Mouse (Mus musculus): ENCODE measurements around the gene Mpnd.

Mpnd gene

GRCm38 (mm10) chr17:56005415-56006061 lies at the start of gene Mpnd, which contains the start of gene Stap2:
Gene Mpnd, plus strand, starts transcription at chr17:56005711.
Gene Stap2, minus strand, starts transcription at chr17:56005584.
- in situ Hi-C loops (cut with MboI) = no loop called here

DNA sequence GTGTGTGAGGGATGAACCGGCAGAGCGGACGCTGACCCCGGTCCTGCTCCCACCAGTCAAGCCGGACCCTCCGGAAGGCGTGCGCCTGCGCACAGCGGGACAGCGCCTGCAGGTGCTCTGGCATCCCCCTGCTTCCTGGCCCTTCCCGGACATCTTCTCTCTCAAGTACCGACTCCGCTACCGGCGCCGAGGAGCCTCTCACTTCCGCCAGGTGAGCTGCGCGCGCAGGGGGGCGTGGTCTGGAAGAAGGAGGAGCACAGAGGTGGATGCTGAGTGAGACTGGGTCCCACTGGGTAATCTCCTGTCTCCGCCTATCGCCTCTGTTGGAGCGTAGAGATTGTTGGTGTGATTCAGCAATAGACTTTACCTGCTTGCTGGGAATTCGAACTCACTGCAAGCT lies 49.4 kb upstream of the Mpnd start:
- in situ Hi-C loops (cut with MboI) = loop anchor here (25.0 kb wide), 1 partner anchor 244 kb away; the partner anchor contains the start of gene Pot1b

GRCm38 (mm10) chr17:55956591-55956990 lies 48.9 kb upstream of the Mpnd start:
- in situ Hi-C loops (cut with MboI) = loop anchor here (25.0 kb wide), 1 partner anchor 244 kb away; the partner anchor contains the start of gene Pot1b

GRCm38 (mm10) chr17:55957168-55957567 lies 48.3 kb upstream of the Mpnd start:
- in situ Hi-C loops (cut with MboI) = loop anchor here (25.0 kb wide), 1 partner anchor 245 kb away; the partner anchor contains the start of gene Pot1b

DNA sequence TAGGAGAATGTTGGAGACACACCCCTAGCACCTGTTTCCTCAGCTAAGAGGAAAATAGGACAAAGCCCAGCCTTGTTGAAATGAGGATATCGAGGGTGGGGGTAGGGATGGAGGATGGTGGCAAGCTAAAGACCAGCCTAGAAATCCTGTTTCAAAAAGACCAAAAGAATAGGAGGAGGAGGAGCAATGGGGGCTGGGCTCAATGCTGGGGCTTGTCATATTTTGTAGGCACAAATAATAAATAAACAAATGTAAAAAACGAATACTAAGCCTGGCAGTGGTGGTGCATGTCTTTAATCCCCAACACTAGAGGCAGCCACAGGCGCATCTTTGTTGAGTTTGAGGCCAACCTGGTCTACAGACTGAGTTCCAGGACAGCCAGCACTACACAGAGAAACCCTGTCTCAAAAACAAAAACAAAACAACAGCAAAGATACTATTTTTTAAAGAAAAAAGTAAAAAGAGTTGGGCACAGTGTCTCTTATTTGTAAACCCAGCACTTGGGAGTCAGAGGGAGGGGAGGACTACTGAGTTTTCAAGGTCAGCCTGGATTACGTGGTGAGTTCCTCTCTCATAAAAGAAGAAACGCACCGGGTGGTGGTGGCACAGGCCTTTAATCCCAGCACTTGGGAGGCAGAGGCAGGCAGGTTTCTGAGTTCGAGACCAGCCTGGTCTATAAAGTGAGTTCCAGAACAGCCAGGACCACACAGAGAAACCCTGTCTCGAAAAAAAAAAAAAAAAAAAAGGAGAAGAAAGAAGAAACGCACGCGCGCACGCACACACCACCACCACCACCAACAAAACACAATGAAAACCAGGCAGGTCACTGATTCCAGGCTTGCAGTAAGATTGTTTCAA lies 47.6 kb upstream of the Mpnd start:
- in situ Hi-C loops (cut with MboI) = loop anchor here (25.0 kb wide), 1 partner anchor 246 kb away; the partner anchor contains the start of gene Pot1b

DNA sequence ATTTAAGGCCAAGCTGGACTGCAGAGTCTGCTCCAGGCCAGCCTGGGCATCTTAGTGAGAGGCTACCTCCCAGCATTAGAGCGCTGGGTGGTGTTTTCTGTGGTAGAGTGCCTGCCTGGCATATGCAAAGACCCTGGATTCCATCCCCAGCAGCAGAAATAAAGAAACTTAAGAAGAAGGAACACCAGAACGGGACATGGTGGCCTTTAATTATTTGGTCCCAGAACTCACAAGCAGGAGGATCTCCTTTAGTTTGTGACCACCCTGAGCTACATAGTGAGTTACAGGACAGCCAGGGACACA lies 47.0 kb upstream of the Mpnd start:
- in situ Hi-C loops (cut with MboI) = loop anchor here (25.0 kb wide), 1 partner anchor 246 kb away; the partner anchor contains the start of gene Pot1b

- in situ Hi-C loops (cut with MboI) = loop anchor here (25.0 kb wide), 1 partner anchor 247 kb away; the partner anchor contains the start of gene Pot1b
Measured at GRCm38 (mm10) chr17:55958918-55959728, 46.4 kb upstream of the Mpnd start, which contains the start of gene Yju2. Gene Yju2, plus strand, starts transcription at chr17:55959099.

DNA sequence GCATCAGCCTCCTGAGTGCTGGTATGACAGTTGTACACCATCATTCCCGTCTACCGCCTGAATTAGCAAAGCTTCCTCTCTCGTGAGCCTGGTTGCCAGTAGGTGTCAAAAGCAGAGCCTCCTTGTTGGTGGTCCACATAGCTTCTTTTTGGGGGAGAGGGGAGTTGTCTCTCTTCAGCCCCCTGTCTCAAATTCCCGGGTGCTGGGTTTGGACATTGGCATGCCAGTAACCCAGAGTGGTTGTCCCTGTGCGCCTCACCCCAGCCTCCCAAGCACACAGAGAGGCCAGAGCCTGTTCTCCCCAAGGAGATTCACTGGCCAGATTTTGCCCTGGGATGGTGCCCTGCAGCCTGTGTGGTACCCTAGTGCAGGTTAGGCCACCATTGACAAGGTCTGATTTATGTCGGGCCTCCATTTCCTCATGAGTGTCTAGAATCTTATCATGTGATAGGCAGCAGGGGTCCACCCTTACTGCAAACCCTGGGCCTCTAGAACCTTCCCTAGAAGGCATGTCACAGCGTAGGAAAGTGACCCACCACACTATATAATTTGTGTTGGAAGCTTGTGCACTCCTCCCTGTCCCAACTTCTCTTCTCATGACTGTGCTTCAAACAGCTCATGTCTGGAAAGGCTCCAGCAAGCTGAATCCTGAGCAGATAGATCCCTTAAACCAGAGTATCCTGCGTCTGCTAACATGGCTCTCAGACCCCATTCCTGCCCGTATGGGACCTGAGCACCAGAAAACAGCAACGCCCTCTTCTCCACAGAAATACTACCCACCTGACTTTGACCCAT lies 45.4 kb upstream of the Mpnd start:
- in situ Hi-C loops (cut with MboI) = loop anchor here (25.0 kb wide), 1 partner anchor 248 kb away; the partner anchor contains the start of gene Pot1b

DNA sequence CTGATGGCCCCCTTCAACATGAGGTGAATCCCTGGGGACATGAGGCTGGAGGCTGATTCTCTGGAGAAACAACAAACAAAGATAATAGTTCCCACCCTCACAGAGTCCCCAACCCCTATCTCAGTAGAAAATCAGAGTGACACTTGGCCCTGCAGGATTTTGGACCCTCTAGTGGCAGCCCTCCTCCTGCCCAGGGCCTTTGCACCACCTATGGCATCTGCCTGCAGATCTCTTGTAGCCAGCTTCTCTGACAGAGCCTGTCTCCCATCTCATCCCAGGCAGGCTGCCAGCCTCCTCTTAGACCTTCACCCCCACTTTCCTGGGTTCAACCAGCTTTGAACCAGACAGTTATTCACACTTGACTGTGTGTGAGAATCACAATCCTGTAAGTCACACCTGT lies 44.7 kb upstream of the Mpnd start:
- in situ Hi-C loops (cut with MboI) = loop anchor here (25.0 kb wide), 1 partner anchor 248 kb away; the partner anchor contains the start of gene Pot1b

GRCm38 (mm10) chr17:55961631-55962030 lies 43.9 kb upstream of the Mpnd start:
- in situ Hi-C loops (cut with MboI) = loop anchor here (25.0 kb wide), 1 partner anchor 249 kb away; the partner anchor contains the start of gene Pot1b

DNA sequence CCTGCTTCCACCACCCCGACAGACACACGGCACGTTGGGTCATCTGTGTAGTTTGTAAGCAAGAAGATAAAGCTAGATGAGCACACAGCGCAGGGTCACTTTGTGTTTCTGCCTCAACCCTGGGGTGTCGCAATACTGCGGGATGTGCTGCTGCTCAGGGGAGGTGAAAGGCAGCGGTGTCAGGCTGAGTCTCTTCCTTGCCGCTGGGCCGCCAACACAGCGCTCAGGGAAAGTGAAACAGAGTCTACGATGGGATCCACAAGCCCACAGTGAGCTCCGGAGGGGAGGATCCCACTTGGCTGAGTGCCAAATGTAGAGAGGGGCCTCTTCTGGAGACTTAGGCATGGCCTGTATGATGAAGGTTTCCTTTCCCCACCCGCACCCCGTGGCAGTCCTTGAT lies 42.3 kb upstream of the Mpnd start:
- in situ Hi-C loops (cut with MboI) = loop anchor here (25.0 kb wide), 1 partner anchor 251 kb away; the partner anchor contains the start of gene Pot1b

DNA sequence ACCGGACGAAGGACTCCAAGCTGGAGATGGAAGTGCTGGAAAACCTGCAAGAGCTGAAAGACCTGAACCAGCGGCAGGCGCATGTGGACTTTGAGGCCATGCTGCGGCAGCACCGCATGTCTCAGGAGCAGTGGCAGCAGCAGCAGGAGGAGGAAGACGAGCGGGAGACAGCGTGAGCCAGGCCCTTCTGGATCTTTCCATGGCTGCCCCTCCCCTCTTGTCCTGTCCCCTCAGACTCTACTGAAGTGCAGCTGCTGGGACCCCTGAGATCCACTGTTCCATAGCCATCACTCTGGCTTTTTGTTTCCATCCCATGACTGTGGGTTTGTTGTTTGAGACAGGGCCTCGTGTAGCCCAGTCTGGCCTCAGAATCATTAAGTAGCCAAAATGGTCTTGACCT lies 41.0 kb upstream of the Mpnd start:
- in situ Hi-C loops (cut with MboI) = loop anchor here (25.0 kb wide), 1 partner anchor 252 kb away; the partner anchor contains the start of gene Pot1b

GRCm38 (mm10) chr17:55964996-55965395 lies 40.5 kb upstream of the Mpnd start:
- in situ Hi-C loops (cut with MboI) = loop anchor here (25.0 kb wide), 1 partner anchor 253 kb away; the partner anchor contains the start of gene Pot1b

- in situ Hi-C loops (cut with MboI) = loop anchor here (25.0 kb wide), 1 partner anchor 255 kb away; the partner anchor contains the start of gene Pot1b
Measured at GRCm38 (mm10) chr17:55967186-55967585, 38.3 kb upstream of the Mpnd start.

DNA sequence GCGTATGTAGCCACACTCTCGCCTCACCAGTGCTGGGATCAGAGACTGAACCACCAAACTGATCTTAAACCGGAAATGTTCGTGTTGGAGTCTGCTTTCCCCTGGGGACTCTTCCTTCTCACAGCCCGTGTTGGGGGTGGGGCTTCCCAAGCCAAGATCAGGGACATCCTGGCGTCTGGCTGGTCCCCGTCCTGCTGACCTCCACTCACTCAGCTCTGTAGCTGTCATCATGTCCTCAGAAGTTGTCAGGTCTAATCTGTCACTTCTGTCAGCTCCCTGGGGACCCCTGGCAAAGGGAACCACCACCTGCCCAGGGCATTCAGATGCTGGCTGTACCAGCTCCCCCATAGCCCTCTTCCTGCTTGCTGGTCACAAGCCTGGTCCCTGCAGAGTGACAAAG lies 37.3 kb upstream of the Mpnd start:
- in situ Hi-C loops (cut with MboI) = loop anchor here (25.0 kb wide), 1 partner anchor 256 kb away; the partner anchor contains the start of gene Pot1b

DNA sequence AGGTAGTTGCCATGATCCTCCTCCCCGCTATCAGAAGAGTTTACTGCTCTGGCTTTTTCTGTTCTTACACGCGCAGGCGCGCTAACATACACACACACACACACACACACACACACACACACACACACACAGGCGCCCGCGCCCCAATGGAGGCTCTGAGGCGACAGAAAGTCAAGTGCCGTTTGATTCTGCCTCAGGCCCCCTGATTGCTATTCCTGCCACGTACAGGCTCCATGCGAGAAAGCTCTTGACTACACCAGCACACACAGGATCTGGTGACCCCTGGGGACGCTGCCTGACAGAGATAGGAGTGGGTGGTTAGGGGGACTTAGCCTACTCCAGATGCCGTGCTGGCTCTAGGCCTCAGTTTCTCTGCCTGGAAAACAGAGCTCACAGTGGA lies 36.0 kb upstream of the Mpnd start:
- in situ Hi-C loops (cut with MboI) = loop anchor here (25.0 kb wide), 1 partner anchor 257 kb away; the partner anchor contains the start of gene Pot1b

- in situ Hi-C loops (cut with MboI) = loop anchor here (25.0 kb wide), 1 partner anchor 258 kb away; the partner anchor contains the start of gene Pot1b
Measured at GRCm38 (mm10) chr17:55969966-55970891, 35.3 kb upstream of the Mpnd start, which contains the start of gene Shd. Gene Shd, plus strand, starts transcription at chr17:55970467.

DNA sequence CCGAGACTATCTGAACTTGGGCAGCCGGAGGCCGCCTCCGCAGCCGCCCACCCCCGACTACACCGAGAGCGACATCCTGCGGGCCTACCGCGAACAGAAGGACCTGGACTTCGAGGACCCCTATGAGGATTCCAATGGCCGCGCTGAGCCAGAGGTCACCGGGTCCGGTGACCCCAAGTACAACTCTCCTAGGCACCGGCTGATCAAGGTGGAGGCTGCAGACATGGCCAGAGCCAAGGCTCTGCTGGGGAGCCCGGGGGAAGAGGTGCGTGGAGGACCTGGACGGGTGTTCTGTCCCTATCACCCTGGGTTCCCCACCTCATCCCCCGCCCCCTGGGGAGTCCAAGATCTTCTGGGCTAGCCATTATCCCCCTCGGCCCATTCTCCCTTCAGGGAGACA lies 34.1 kb upstream of the Mpnd start:
- in situ Hi-C loops (cut with MboI) = loop anchor here (25.0 kb wide), 1 partner anchor 259 kb away; the partner anchor contains the start of gene Pot1b

All from mature B cell (primary cell).